Mouse (Mus musculus) gastrocnemius, postnatal 36 days (tissue): ENCODE measurements around the gene Pde4d. TPM values are rescaled to one million over a fixed set of nuclear protein-coding genes. Genes with fewer than 3 reads are reported as not detected.

Experiments
- DNase-seq, 2 experiments: peaks; one replicate each; pipeline ENCODE4 v3.0.0; 2022
- intact Hi-C: fragments of 180-260 bp; cut with DNase I; formaldehyde crosslinking; loops from one replicate; pipeline ENCODE4 v1.15.1; 2025
- total RNA-seq, 2 experiments: library from RNA; stranded (reverse); gene quantifications; 2 replicates each; pipeline ENCODE4 v1.2.3; 2021

Gene Pde4d
- total RNA-seq, 2 experiments from 2014 or later = 190 to 235 TPM

DNA sequence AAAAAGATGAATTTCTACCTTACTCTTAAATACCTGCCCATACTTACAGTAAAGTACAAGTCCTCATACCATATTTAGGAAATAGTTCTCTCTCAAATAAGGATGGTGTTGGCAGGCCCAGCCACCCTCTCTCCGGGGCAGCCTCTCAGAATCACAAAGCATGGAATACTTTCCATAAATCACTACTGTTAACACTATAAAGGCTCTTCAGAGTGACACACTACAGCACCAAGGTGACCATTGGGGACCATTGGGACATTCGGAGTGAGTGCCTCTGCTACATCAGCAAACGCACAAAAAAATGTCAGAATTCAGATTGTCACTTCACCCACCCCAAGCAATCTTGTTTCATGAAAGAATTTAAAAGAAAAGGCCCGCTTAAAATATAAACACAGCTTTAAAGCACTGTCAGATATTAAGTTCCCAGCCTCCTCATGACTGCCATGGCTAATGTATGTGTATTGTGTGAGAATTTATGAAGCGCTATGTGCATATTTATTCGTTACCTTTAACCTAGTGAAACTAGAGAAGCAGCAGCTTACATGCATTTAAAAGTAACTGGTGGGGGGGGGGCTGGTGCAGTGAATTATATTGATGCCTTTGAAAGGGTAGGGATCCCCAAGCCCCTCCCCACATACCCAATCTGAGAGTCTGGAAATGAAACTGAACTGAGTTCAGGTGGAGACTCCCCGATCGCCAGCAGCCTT is 769.4 kb downstream of the Pde4d start:
- intact Hi-C loops = loop anchor here (10.0 kb wide), 1 partner anchor 334 kb away; no protein-coding TSS in a partner anchor
- no peak for DNase-seq

DNA sequence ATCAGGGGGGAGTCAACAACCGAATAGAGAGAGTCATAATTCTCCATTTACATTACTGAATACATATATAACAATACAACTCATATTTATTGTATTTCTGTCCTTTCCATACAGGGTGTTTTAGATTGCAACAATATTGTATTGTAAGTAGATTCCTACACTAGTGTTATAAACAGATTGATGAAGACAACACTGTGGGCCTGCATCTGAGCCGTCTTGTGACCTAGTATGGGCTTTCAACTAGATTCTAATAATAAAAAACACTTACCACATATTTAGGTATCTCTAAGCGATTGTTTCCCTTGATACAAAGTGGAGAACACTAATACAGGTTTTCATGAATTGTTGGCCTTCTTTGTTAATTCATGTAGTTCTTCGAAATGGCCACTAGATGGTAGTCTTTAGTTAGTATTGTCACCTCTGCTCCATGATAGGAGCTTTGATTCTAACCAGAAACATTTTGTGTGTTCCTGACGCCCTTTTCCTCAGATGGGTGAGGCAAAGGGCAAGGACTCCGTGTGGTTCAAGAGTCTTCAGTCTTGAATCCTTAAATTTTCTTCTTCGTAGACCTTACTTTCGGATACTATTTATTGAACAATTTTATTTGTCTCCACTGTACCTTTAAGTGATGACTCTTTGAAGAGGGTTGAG is 779.3 kb downstream of the Pde4d start:
- intact Hi-C loops = loop anchor here (2.0 kb wide), 1 partner anchor 114 kb away; no protein-coding TSS in a partner anchor
- no peak for DNase-seq

DNA sequence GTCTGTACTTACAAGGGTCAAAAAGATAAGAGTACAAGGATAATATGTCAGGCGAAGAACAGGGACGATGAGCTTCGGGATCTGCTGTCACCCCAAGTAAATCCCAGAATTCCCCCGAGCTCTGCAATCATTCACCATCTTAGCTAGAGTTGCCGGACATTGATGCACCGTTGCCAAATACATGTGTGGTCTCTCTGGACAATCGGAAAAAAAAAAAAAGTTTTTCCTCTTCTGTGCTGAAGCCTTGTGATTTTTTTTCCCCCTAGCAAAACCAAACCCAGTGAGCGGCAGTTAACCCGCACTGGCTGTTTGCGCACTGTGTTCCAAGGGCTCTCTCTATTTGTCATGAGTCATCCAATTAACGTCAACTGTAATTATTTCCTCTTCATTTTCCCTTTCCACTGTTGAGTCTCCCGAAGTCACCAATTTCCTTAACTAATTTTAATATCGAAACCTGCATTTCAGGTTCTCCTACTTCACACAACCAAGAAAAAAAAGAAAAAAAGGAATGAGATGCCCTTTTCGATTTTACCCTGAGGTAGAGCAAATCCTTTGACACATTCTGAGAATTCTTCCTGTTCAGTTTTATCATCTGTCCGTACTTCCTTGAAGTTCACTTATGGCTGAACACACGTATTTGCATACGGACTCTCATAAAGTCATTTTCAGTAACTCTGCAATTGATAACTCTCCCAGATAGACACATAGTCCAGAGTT is 780.0 kb downstream of the Pde4d start:
- no peak for DNase-seq
- intact Hi-C loops = loop anchor here (2.0 to 10.0 kb wide), 4 partner anchors 113 to 515 kb away; no protein-coding TSS in a partner anchor

DNA sequence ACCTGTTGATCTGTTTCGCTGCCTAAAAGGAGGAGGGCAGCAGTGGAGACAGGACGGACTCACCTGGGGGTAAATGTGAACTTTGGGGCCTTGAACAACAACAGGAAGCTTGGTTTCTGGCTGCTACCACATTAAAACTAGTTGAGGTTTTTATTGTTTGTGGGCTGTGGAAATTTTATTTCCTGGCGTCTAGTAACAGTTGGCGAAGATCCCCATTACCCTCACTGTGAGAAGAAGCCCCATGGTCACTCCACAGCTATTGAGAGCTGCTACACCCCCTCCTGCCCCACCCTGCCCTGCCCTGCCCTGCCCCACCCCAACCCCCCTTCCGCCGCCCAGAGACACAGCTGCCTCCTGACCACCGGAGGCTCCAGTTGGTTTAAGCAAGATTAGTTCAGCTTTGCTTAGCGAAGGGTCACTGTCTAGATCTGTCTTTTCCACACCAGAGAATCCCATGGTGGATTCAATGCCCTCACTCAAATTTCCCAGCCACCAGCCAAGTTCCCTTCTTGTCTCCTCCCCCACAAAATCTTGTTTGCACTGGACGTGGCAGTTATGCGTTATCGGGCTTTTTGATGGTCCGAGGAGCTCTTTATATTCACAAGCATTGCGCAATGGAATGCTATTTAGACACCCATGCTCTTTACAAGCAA is 780.7 kb downstream of the Pde4d start:
- DNase-seq = no peak
- intact Hi-C loops = loop anchor here (5.0 to 10.0 kb wide), 3 partner anchors 317 to 514 kb away; no protein-coding TSS in a partner anchor

DNA sequence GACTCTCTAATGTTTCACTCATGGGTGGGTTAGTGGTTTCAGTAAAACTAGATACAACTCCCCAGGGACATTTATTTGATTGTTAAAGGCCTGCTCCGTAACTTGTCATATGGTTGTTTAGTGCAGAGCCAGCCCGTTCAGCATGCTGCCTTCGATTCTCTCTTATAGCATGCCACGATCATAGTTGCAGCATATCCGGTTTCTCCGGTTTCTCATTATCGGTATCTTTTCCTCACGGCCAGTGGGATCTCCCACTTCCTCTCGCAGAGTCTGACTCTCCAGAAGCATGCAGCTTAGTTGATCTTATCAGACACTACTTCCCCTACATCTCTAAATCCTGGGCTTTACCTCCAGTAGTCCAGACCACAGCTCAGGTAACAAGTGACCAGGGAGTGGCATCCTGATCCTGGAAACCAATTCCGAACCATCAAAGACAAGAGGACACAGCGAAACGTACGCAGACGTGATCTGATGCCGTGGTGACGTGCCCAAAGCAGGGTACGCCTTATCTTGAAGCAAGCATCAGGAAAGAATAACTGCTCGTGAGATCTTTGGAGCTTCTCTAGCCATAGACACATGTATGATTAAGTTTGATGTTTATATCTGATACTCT is 782.2 kb downstream of the Pde4d start:
- intact Hi-C loops = loop anchor here (5.0 to 10.0 kb wide), 3 partner anchors 315 to 513 kb away; no protein-coding TSS in a partner anchor

DNA sequence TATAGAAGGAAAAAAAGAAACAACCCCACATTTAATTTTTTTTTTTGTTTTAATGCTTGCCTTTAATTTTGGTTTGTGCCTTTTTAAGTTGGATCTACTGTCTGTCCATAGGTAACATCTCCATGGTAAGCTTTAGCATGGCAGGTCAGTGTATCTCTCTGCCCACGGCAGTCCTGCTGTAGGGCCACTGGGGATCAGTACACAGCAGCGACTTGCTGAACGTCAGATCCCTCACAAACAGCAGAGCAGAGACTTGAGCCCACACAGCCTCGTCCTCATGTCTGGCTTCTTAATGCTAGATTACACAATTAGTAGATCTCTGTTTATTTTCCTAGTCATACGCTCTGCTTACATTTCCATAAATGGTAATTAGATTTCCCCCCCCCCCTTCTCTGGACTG is 782.8 kb downstream of the Pde4d start:
- intact Hi-C loops = loop anchor here (5.0 to 10.0 kb wide), 3 partner anchors 315 to 512 kb away; no protein-coding TSS in a partner anchor
- no peak for DNase-seq

More for the DNA sequence above, 782.2 kb downstream of the Pde4d start:
- DNase-seq = no peak

DNA sequence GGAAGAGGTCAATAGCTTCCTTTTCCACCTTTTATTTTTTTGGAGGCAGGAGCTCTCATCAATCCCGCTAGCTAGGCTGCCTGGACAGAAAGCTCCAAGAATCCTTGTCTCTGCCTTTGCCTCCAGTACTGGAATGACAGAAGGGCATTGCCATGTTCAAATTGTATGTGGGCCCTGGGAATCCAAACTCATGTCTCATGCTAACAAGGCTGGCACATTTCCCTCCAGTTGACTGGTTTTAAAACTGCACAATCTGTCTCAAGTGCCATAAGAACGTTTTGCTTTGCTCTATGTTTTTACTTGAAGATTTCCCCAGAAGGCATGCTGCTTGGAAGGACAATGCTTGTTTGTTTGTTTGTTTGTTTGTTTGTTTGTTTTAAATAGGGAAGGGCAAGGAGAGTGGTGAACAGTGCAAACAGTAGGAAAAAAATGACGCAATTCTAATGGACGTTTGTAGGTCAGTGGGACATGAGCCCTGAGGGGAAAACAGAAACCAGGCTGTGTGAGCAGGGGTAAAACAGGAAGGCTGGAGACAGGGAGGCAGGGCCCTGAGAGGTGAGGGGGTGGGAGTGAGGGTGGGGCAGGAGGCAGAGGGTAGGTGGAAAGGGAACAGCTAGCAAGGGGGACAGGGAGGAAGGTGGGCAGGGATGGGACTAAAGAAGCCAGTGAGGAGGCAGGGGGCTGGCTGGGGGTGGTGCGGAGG is 784.3 kb downstream of the Pde4d start:
- intact Hi-C loops = loop anchor here (5.0 to 10.0 kb wide), 3 partner anchors 313 to 511 kb away; no protein-coding TSS in a partner anchor
- DNase-seq = no peak

DNA sequence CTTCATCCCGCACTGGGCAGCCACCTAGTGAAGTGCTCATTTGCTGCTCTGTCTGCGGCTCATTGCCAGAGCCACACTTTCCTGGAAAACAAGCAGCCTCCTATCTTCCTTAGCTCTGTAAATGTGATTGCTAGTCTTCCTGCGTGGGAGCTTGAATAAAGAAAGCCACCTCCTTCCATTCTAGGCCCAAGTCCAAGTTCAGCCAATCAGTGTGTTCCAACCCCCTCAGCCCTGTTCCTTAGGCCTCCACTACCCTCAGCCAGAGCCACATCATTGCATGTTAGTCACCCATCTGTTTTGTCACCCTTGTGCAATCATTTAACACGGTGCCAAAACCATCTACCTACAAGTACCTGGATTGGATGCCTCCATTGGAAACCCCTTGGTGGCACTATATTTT is 786.3 kb downstream of the Pde4d start:
- DNase-seq = no peak
- intact Hi-C loops = loop anchor here (10.0 kb wide), 1 partner anchor 509 kb away; no protein-coding TSS in a partner anchor

DNA sequence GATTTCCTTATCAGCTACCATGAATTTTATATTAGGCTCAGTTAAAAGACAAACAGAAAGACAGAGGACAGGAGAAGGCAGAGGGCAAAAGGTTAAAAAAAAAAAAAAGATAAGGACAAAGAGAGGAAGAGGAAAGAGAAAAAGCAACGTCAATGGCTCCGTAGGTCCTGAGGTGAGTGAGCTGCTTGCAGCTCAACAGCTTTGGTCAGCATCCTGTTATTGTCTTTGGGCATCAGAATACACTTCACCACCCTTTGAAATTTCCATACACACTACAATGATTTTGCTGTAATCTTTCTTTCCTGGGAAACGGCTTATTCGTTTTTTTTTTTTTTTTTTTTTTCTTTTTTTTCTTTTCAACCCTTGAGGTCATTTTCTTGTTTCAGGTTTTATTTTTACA is 788.9 kb downstream of the Pde4d start:
- no peak for DNase-seq
- intact Hi-C loops = loop anchor here (10.0 kb wide), 1 partner anchor 506 kb away; no protein-coding TSS in a partner anchor

DNA sequence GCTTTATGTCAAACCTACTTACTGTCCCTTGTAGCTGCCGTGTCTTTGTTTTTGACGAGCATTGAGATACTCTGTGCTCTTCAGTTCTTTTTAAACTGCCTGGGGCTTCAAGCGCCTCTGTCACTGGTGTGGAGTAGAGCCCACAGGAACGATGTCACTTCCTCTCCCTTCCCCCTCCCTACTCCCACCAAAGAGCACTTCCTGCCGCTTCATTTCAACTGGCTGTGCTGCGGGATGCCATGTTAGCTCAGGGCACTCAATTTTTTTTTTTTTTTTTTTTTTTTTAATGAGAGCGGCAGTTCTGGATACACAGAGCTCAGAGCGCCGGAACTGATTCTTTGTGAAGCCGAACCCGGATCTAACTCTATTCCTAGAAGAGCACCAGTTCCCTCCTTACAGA is 789.5 kb downstream of the Pde4d start:
- DNase-seq = no peak
- intact Hi-C loops = loop anchor here (10.0 kb wide), 1 partner anchor 506 kb away; no protein-coding TSS in a partner anchor

DNA sequence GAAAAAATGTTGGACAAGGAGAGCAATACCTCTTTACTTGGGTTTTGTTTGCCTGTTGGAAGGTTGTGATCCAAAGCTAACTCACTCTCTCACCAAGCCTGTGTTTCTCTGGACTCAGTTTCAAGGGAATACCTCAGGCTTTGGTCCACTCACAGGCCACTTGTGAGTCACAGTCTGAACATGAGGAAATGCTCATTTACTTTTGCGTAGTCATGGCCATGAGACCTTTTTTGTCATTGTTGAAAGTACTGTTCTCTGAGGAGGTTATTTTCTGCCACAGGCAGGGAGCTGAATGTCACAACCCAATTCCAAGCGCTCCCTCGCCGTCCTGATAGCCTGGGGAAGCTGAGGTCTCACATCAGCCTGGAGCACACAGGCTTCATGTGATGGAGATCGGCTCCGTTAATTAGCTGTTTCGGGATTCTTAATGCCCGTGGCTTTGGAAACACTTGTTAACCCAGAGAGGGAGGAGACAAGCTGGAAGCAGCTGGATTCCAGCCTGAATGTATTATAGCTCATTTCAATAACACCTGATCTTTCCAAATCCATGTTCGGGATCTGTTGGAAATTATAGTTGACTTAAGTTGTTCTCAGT is 792.8 kb downstream of the Pde4d start:
- DNase-seq = no peak
- intact Hi-C loops = no loop called here

DNA sequence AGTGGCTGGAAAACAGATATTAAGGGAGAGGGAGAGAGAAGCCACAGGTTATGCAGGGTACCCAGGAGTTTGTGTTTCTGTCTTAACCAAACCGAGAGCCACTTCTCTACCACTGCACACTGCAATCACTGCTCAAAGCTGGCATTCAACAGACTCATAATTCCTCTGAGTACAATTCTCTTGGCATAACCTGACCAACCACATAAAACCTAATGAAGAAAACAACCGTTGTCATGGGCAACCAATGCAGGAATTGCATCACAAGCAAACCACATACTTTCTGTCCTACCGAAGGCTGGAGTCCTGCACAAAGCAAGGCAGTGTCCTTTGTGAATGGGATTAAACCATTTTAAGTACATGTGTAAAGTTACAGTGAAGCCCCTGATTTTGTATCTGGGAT is 793.4 kb downstream of the Pde4d start:
- intact Hi-C loops = no loop called here
- DNase-seq = no peak

DNA sequence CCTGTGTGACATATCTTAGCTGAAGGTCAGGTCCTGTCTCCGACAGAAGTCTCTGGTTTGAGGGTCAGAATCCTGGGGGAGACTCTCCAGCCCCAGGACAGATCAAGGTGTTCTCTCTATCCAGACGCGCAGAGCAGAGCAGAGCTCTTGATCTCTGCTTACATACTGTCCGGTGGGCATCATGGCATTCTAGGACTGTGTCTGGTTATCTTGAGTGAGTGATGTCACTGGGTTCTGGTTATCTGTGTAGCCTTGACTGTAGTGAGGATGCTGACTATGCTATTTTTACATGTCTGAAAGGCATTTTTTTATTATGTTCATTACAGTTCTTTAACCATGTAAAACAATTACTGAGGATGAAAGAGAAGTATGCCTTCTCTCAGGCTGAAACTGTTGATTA is 797.3 kb downstream of the Pde4d start:
- intact Hi-C loops = no loop called here
- DNase-seq = no peak

DNA sequence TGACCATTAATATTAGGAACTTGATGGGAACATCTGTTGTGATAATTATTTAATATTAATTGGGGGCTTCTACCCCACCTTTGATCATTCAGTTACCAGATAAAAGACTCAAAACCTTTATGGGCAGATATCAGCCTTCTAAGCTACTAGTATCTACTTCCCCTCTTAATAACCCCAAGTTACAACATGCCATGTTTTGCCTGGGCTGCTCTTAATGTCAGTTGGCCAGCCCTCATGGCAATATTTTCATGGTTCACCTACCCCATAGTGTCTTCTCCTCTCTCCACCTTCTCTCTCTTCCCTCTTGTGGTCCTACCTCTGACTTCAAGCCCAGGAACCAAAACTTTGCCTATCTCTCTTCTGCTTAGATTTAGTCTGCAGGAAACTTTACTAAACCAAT is 799.6 kb downstream of the Pde4d start:
- intact Hi-C loops = no loop called here
- DNase-seq = no peak

DNA sequence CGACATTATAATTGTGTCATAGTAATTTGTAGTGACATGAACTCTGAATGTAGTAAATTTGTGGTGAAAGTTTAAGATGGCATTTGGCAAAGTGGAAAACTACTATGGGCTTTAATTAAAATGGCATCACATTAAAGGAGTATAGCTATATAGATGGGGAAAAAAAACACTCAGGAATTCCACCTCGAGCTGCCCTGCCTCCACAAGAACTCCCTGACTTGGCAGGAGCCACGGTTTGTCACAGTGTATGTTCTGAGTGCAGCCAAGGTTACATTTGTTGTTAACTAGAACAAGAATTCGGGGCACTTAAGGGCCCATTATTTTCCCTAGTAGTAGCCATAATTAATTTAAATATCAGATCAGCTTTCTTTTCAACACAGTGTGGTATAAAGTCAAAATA is 805.9 kb downstream of the Pde4d start:
- DNase-seq = no peak
- intact Hi-C loops = no loop called here

DNA sequence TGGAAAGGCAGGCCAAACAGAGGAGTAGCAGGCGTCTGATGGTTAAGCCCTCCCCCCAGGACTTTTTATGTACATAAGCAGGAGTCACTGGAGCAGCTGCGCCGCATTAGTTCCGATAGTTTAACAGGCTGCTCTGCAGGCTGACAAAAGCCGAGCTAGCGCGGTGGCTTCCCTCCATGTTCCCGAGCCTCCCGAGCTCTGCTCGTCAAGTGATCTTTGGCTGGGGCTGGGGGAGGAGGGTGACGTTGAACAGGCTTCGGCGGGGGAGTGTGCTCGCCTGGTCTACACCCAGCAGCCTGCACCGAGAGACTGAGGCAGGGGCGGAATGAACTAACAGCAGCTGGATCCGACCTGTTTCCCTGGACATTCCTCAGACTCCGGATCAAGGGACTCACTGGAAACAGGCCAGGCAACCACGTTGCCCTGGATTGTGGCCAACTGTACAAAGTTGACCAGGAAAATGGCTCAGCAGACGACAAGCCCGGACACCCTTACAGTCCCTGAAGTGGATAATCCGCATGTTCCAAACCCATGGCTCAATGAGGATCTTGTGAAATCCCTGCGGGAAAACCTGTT is 810.6 kb downstream of the Pde4d start:
- DNase-seq = peak; percentile 37 to 49
- intact Hi-C loops = no loop called here

DNA sequence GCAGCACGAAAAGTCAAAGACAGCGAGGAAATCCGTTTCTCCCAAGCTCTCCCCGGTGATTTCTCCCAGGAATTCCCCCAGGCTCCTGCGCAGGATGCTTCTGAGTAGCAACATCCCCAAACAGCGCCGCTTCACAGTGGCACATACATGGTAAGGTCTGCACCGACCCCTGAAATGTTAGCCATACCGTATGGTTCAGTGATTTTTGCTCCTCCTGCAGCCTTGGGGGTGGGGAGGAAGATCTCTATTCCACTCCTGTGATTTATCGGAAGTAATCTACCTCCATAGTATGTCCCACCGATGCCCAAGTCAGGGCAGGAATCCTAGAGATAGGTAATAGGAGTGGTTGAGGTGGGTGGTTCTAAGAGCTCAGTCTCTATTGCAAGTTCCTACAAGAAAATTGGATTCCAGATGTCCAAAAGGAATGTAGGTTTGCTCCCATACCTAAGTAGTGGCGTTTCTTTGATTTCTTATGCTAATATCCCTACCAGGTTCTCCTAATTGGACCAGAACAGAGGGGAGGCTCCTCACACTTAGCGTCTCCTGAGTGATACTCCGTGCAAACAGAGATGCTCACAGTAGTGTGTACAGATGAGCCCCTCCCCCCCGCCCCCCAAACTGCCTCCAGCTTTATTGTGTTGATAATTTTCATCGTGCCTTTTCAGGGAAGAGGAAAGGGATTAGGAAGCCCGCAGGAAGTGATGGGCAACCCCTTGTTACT is 811.2 kb downstream of the Pde4d start:
- intact Hi-C loops = no loop called here
- no peak for DNase-seq

DNA sequence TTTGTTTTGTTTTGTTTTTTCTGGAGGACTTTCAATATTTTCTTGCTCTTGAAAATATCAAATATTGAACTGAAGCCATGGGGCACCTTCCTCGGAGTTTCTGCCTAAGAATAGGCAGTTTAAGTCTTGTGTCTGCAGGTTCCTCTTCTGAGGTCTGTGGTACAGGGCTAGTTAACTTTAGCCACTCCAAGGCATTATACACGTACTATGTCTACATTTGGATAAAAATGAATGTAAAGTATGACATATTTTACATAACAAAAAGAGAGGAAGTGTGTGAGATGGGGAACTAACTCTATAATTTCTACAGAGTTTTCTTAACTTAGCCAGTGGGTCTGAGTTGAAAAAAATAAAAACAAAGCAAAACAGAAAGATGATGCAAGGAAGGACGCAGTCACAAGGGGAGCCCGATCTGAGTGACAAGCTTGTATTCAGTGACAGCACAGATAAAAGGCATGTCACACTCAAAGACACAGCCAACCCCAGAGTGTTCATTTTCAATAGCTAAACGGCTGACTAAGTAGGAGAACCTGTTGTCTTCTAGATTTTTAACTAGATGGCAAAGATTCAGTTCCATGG is 812.0 kb downstream of the Pde4d start:
- intact Hi-C loops = no loop called here

More for the DNA sequence above, 812.0 kb downstream of the Pde4d start:
- no peak for DNase-seq
